Mouse (Mus musculus): ENCODE measurements around the gene Tec. TPM values are rescaled to one million over a fixed set of nuclear protein-coding genes. Genes with fewer than 3 reads are reported as not detected.

Tec gene
- polyA plus RNA-seq, 1 experiment from 2014 or later, result 12.1 TPM

GRCm38 (mm10) chr5:72802851-72803250, 65.4 kb downstream of the Tec start:
- no peaks in the 10 kb centered on the region for H3K9me3 ChIP-seq (ENCODE audit: low read length)
- H3K27ac ChIP-seq (ENCODE audit: low read length), result no peak overlapping the region
- peak; percentile 24; the same call in 1 of the 2 replicates for ATAC-seq (ENCODE audit: low FRiP score, low TSS enrichment)
- H3K4me2 ChIP-seq (replicated peaks; ENCODE audit: low read depth, low read length), result no peak overlapping the region
- no peaks in the 10 kb centered on the region for H3K36me3 ChIP-seq (ENCODE audit: insufficient read depth, low read length)
- H3K4me3 ChIP-seq (ENCODE audit: low read length), result no peak overlapping the region
- H3K27me3 ChIP-seq (ENCODE audit: insufficient read depth, low read length), result no peaks in the 10 kb centered on the region
- 41% methylated on average over 5 of the region's 5 CpGs for WGBS
- no peak overlapping the region for H3K9ac ChIP-seq (replicated peaks; ENCODE audit: low read length)
- H3K4me1 ChIP-seq (ENCODE audit: insufficient read depth, low read length), result peaks cover 11% of the 10 kb centered on the region; the same call in 1 of the 2 replicates

GRCm38 (mm10) chr5:72798563-72798962, 69.7 kb downstream of the Tec start:
- no peak overlapping the region for H3K9ac ChIP-seq (replicated peaks; ENCODE audit: low read length)
- no peaks in the 10 kb centered on the region for H3K9me3 ChIP-seq (ENCODE audit: low read length)
- no peak overlapping the region for H3K4me3 ChIP-seq (ENCODE audit: low read length)
- 79% methylated on average over 4 of the region's 4 CpGs for WGBS
- H3K4me1 ChIP-seq (ENCODE audit: insufficient read depth, low read length), result peaks cover 20% of the 10 kb centered on the region
- no peaks in the 10 kb centered on the region for H3K36me3 ChIP-seq (ENCODE audit: insufficient read depth, low read length)
- no peaks in the 10 kb centered on the region for H3K27me3 ChIP-seq (ENCODE audit: insufficient read depth, low read length)
- ATAC-seq (ENCODE audit: low FRiP score, low TSS enrichment), result no peak
- H3K27ac ChIP-seq (ENCODE audit: low read length), result no peak overlapping the region
- H3K4me2 ChIP-seq (replicated peaks; ENCODE audit: low read depth, low read length), result no peak overlapping the region

GRCm38 (mm10) chr5:72796186-72796613, 72.1 kb downstream of the Tec start:
- 43% methylated on average over 14 of the region's 14 CpGs for WGBS

DNA sequence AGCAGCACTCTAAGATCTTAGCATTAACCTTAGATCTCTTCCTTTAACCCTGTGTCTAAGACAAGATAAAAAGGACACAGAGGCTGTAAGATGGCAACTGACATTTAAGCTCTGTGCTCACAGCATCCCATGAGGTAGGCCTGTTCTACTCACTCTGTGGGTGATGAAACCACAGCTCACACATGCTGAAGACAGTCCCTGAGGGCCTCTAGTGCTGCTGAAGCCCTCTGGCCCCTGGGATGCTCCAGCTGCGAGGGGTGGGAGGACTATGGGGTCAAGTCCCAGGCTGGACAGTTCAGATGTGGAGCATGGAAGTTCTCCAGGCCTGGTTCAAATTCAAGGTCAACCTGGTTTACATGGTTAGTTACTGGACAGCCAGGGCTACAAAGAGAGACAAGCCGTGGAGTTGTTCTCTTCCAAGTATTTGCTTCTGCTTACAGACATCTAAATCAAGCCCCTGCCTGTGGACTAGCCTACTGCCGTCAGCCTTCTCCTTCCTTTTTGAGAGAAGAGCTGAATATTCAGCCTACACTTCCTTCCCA, 74.9 kb downstream of the Tec start:
- WGBS, result 57% methylated on average over 3 of the region's 3 CpGs
- no peak overlapping the region for H3K27ac ChIP-seq (ENCODE audit: low read length)

More at GRCm38 (mm10) chr5:72796186-72796613, 72.1 kb downstream of the Tec start:
- Histone ChIP-seq H3K27me3 (ENCODE audit: insufficient read depth, low read length) (no peaks in the 10 kb centered on the region), H3K9ac (replicated peaks; ENCODE audit: low read length) (no peak overlapping the region; the same call in 1 of the 2 replicates), H3K4me2 (replicated peaks; ENCODE audit: low read depth, low read length) (peak overlapping the region; percentile 41), H3K4me1 (ENCODE audit: insufficient read depth, low read length) (peaks cover 20% of the 10 kb centered on the region), H3K9me3 (ENCODE audit: low read length) (no peaks in the 10 kb centered on the region), H3K36me3 (ENCODE audit: insufficient read depth, low read length) (no peaks in the 10 kb centered on the region), H3K4me3 (ENCODE audit: low read length) (peak overlapping the region; percentile 22), H3K27ac (ENCODE audit: low read length) (peak overlapping the region; percentile 67)
- no peak; the same call in 1 of the 2 replicates for ATAC-seq (ENCODE audit: low FRiP score, low TSS enrichment)

DNA sequence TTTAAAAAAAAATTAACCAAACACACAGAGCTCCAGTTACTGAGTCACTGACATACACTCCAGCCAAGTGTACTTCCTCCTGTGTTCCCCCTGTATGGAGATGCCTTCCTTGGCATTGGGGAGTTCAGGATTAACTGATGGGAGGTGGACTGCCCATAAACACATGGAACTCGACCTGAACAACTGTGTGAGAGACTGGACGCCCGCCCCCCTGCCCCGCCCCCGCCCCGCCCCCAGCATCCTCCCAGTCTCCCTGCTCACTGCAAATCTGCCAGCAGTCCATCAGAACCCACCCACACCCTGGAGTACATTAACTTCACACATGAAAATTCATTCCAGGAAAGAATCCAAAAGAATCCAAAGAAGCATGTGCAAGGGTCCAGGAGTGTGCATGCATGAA, 76.5 kb downstream of the Tec start:
- peak; percentile 95 for ATAC-seq (ENCODE audit: low FRiP score, low TSS enrichment)
- peak overlapping the region; percentile 62 for H3K27ac ChIP-seq (ENCODE audit: low read length)
- 0% methylated on average over 6 of the region's 6 CpGs for WGBS
- H3K9ac ChIP-seq (replicated peaks; ENCODE audit: low read length), result no peak overlapping the region
- no peaks in the 10 kb centered on the region for H3K9me3 ChIP-seq (ENCODE audit: low read length)
- H3K27me3 ChIP-seq (ENCODE audit: insufficient read depth, low read length), result no peaks in the 10 kb centered on the region
- H3K36me3 ChIP-seq (ENCODE audit: insufficient read depth, low read length), result no peaks in the 10 kb centered on the region
- H3K4me3 ChIP-seq (ENCODE audit: low read length), result no peak overlapping the region
- no peak overlapping the region for H3K4me2 ChIP-seq (replicated peaks; ENCODE audit: low read depth, low read length)
- peaks cover 19% of the 10 kb centered on the region for H3K4me1 ChIP-seq (ENCODE audit: insufficient read depth, low read length)

More for the DNA sequence above, 74.9 kb downstream of the Tec start:
- Histone ChIP-seq H3K36me3 (ENCODE audit: insufficient read depth, low read length) (no peaks in the 10 kb centered on the region), H3K9me3 (ENCODE audit: low read length) (no peaks in the 10 kb centered on the region), H3K4me3 (ENCODE audit: low read length) (no peak overlapping the region), H3K9ac (replicated peaks; ENCODE audit: low read length) (no peak overlapping the region), H3K4me1 (ENCODE audit: insufficient read depth, low read length) (peaks cover 20% of the 10 kb centered on the region), H3K27me3 (ENCODE audit: insufficient read depth, low read length) (no peaks in the 10 kb centered on the region), H3K4me2 (replicated peaks; ENCODE audit: low read depth, low read length) (no peak overlapping the region)
- ATAC-seq (ENCODE audit: low FRiP score, low TSS enrichment), result no peak

DNA sequence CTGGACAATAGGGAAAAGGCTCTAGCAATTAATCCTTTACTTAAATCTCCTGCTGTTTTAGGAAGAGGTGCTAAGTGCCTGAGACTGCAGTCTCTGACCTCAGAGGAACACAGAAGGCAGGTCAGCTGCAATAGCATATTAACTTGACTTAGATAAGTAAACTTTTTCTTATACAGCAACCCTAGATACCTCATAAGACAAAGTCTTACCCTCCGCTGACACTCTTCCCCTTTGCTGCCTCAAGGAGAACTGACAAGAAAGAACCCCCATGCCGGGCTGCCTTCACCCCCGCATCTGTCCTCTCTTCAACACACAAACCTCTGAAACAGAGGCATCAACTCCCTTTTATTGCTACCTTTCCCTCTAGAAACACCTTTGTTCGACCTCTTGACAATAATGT, 76.9 kb downstream of the Tec start:
- H3K36me3 ChIP-seq (ENCODE audit: insufficient read depth, low read length), result no peaks in the 10 kb centered on the region
- no peak overlapping the region for H3K4me3 ChIP-seq (ENCODE audit: low read length)
- WGBS, result 28% methylated on average over 4 of the region's 4 CpGs
- no peak overlapping the region for H3K4me2 ChIP-seq (replicated peaks; ENCODE audit: low read depth, low read length)
- ATAC-seq (ENCODE audit: low FRiP score, low TSS enrichment), result 0 out of 2 replicates have a peak, but pooled peaks have one; percentile 14
- H3K27me3 ChIP-seq (ENCODE audit: insufficient read depth, low read length), result no peaks in the 10 kb centered on the region
- peak overlapping the region; percentile 62 for H3K27ac ChIP-seq (ENCODE audit: low read length)
- peaks cover 15% of the 10 kb centered on the region for H3K4me1 ChIP-seq (ENCODE audit: insufficient read depth, low read length)
- no peak overlapping the region for H3K9ac ChIP-seq (replicated peaks; ENCODE audit: low read length)
- no peaks in the 10 kb centered on the region for H3K9me3 ChIP-seq (ENCODE audit: low read length)

- Histone ChIP-seq H3K4me1 (ENCODE audit: insufficient read depth, low read length) (peaks cover 5% of the 10 kb centered on the region; the same call in 1 of the 2 replicates), H3K4me2 (replicated peaks; ENCODE audit: low read depth, low read length) (no peak overlapping the region), H3K27ac (ENCODE audit: low read length) (no peak overlapping the region), H3K4me3 (ENCODE audit: low read length) (no peak overlapping the region), H3K9ac (replicated peaks; ENCODE audit: low read length) (no peak overlapping the region), H3K9me3 (ENCODE audit: low read length) (no peaks in the 10 kb centered on the region), H3K36me3 (ENCODE audit: insufficient read depth, low read length) (no peaks in the 10 kb centered on the region), H3K27me3 (ENCODE audit: insufficient read depth, low read length) (no peaks in the 10 kb centered on the region)
- no peak for ATAC-seq (ENCODE audit: low FRiP score, low TSS enrichment)
- 42% methylated on average over 4 of the region's 4 CpGs for WGBS
Measured at GRCm38 (mm10) chr5:72785451-72785850, 82.8 kb downstream of the Tec start.

DNA sequence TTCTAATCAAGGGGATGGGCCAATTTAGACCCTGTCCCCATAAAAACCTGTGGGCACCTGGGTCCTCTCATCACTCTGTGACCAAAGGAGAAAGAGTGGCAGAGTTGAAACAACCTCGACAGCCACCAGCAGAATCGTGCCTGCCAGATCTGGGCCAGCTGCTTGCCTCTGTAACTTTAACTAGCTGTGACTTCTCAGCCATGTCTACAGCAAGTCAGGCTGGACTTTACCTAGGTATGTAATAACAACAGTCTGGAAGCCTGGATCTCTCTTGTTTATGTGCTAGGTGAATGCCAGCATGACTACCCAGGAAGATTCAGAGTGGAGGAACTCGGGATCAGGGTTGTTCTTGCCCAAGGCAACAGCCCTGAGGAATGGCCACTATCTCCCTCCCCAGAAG, 83.6 kb downstream of the Tec start:
- Histone ChIP-seq H3K27ac (ENCODE audit: low read length) (no peak overlapping the region), H3K9me3 (ENCODE audit: low read length) (no peaks in the 10 kb centered on the region), H3K36me3 (ENCODE audit: insufficient read depth, low read length) (no peaks in the 10 kb centered on the region), H3K27me3 (ENCODE audit: insufficient read depth, low read length) (no peaks in the 10 kb centered on the region), H3K9ac (replicated peaks; ENCODE audit: low read length) (no peak overlapping the region), H3K4me2 (replicated peaks; ENCODE audit: low read depth, low read length) (no peak overlapping the region), H3K4me1 (ENCODE audit: insufficient read depth, low read length) (peaks cover 5% of the 10 kb centered on the region; the same call in 1 of the 2 replicates), H3K4me3 (ENCODE audit: low read length) (no peak overlapping the region)
- 43% methylated on average over 3 of the region's 3 CpGs for WGBS
- peak; percentile 53; the same call in 1 of the 2 replicates for ATAC-seq (ENCODE audit: low FRiP score, low TSS enrichment)

GRCm38 (mm10) chr5:72783957-72784356, 84.3 kb downstream of the Tec start:
- Histone ChIP-seq H3K4me3 (ENCODE audit: low read length) (no peak overlapping the region), H3K27me3 (ENCODE audit: insufficient read depth, low read length) (no peaks in the 10 kb centered on the region), H3K36me3 (ENCODE audit: insufficient read depth, low read length) (no peaks in the 10 kb centered on the region), H3K9me3 (ENCODE audit: low read length) (no peaks in the 10 kb centered on the region), H3K9ac (replicated peaks; ENCODE audit: low read length) (no peak overlapping the region), H3K27ac (ENCODE audit: low read length) (no peak overlapping the region), H3K4me2 (replicated peaks; ENCODE audit: low read depth, low read length) (no peak overlapping the region), H3K4me1 (ENCODE audit: insufficient read depth, low read length) (peaks cover 5% of the 10 kb centered on the region; the same call in 1 of the 2 replicates)
- WGBS, result 31% methylated on average over 8 of the region's 8 CpGs
- peak; percentile 62; the same call in 1 of the 2 replicates for ATAC-seq (ENCODE audit: low FRiP score, low TSS enrichment)

GRCm38 (mm10) chr5:72783123-72783522, 85.2 kb downstream of the Tec start:
- Histone ChIP-seq H3K36me3 (ENCODE audit: insufficient read depth, low read length) (no peaks in the 10 kb centered on the region), H3K4me2 (replicated peaks; ENCODE audit: low read depth, low read length) (no peak overlapping the region), H3K27me3 (ENCODE audit: insufficient read depth, low read length) (no peaks in the 10 kb centered on the region), H3K9ac (replicated peaks; ENCODE audit: low read length) (no peak overlapping the region), H3K4me1 (ENCODE audit: insufficient read depth, low read length) (peaks cover 3% of the 10 kb centered on the region; the same call in 1 of the 2 replicates), H3K27ac (ENCODE audit: low read length) (no peak overlapping the region), H3K9me3 (ENCODE audit: low read length) (no peaks in the 10 kb centered on the region), H3K4me3 (ENCODE audit: low read length) (no peak overlapping the region)
- 77% methylated on average over 7 of the region's 7 CpGs for WGBS
- no peak for ATAC-seq (ENCODE audit: low FRiP score, low TSS enrichment)

Measured in kidney, embryonic 16.5 days (tissue).